Mouse (Mus musculus) inflammation-experienced regulatory T-cells, adult 6 months (primary cell): ENCODE results near the gene Pcp4. TPM values are rescaled to one million over a fixed set of nuclear protein-coding genes. Genes with fewer than 3 reads are reported as not detected.

Experiments
- polyA plus RNA-seq, 3 experiments: library from polyadenylated mRNA; unstranded; fragments of 100-300 nt; shearing (Covaris generic); gene quantifications; one replicate each; pipeline ENCODE4 v1.2.1; 2017

Gene Pcp4
- polyA plus RNA-seq, 3 experiments from 2014 or later: not detected

Other genes with a start within 250 kb of the Pcp4 start
- 1 to 10 TPM in 2 of 3 experiments, under 1 TPM in 1; 0.65 to 5.3 (median 3.9) TPM for gene B3galt5, start 231.8 kb upstream of the Pcp4 start, polyA plus RNA-seq
- not detected for gene Itgb2l, start 24.0 kb upstream of the Pcp4 start, polyA plus RNA-seq